Mouse (Mus musculus) cerebellum, adult 2 months (tissue): ENCODE data around the gene Ptp4a2.

Experiments
- CTCF ChIP-seq: fragments of 200-500 bp; IDR thresholded peaks from 2 replicates; pipeline ENCODE4 v1.5.1; 2011; ENCODE audit warnings: low read depth, mild to moderate bottlenecking, control low read depth, low read length, moderate library complexity, borderline replicate concordance; ENCODE audit not compliant: insufficient read depth
- POLR2A ChIP-seq: fragments of 200-500 bp; IDR thresholded peaks from 2 replicates; pipeline ENCODE4 v1.6.1; 2011; ENCODE audit warnings: low read length, control low read depth, borderline replicate concordance; ENCODE audit not compliant: insufficient read depth

GRCm38 (mm10) chr4:129781881-129782675 lies 28.9 kb upstream of the Ptp4a2 start:
- no peak for TF ChIP-seq CTCF
- TF ChIP-seq POLR2A, result no peak
